Mouse (Mus musculus) kidney, postnatal 25 days (tissue): ENCODE data around the gene Rhbg.
"Not testable (repeated sequence)": the region's sequence is repeated elsewhere in the genome, so short reads cannot be mapped to it uniquely, and the experiment has no call there.

Experiments used
- DNase-seq, 2 experiments: peaks; one replicate each; pipeline ENCODE4 v3.0.0; 2021; ENCODE audit warnings: mixed read lengths in 2 of 2

Gene Rhbg

GRCm38 (mm10) chr3:88254268-88254926 lies at the start of gene Rhbg:
Gene Rhbg (minus strand): TSS chr3:88254709.
- peak; percentile 84 to 91 for DNase-seq

GRCm38 (mm10) chr3:88299172-88299571 lies 44.7 kb upstream of the Rhbg start:
- DNase-seq = no peak

- peak; percentile 10 to 40 for DNase-seq
These were observed 42.9 kb upstream of the Rhbg start for GRCm38 (mm10) chr3:88297321-88297851.

- DNase-seq = peak; percentile 97 to 98
These were observed 42.2 kb upstream of the Rhbg start, which contains the start of the genes Tsacc and Cct3 for GRCm38 (mm10) chr3:88296561-88297318. Gene Tsacc (minus strand): TSS chr3:88296999. Gene Cct3 (plus strand): TSS chr3:88297116.

GRCm38 (mm10) chr3:88296110-88296560 lies 41.6 kb upstream of the Rhbg start:
- DNase-seq = peak in 1 of 2 experiments; percentile 3

- DNase-seq = not testable (repeated sequence)
These were observed 40.8 kb upstream of the Rhbg start for GRCm38 (mm10) chr3:88295272-88295671.

GRCm38 (mm10) chr3:88291970-88292369 lies 37.5 kb upstream of the Rhbg start:
- DNase-seq = peak; percentile 28 to 46

- not testable (repeated sequence) for DNase-seq
These were observed 33.7 kb upstream of the Rhbg start for GRCm38 (mm10) chr3:88288133-88288713.

GRCm38 (mm10) chr3:88287110-88287509 lies 32.6 kb upstream of the Rhbg start, which contains the start of gene Gm38392:
Gene Gm38392 (minus strand): TSS chr3:88287210.
- no peak for DNase-seq

GRCm38 (mm10) chr3:88285565-88285895 lies 31.0 kb upstream of the Rhbg start:
- DNase-seq = not testable (repeated sequence)

GRCm38 (mm10) chr3:88284815-88285564 lies 30.5 kb upstream of the Rhbg start:
- DNase-seq = not testable (repeated sequence)

GRCm38 (mm10) chr3:88281141-88281916 lies 26.8 kb upstream of the Rhbg start:
- DNase-seq = not testable (repeated sequence)

GRCm38 (mm10) chr3:88280035-88280434 lies 25.5 kb upstream of the Rhbg start:
- no peak for DNase-seq

GRCm38 (mm10) chr3:88276529-88277143 lies 22.1 kb upstream of the Rhbg start:
- DNase-seq = peak in 1 of 2 experiments; percentile 49

GRCm38 (mm10) chr3:88276121-88276520 lies 21.6 kb upstream of the Rhbg start:
- DNase-seq = no peak

GRCm38 (mm10) chr3:88274002-88274401 lies 19.5 kb upstream of the Rhbg start:
- no peak for DNase-seq

- no peak for DNase-seq
These were observed 17.4 kb upstream of the Rhbg start for GRCm38 (mm10) chr3:88271859-88272258.

GRCm38 (mm10) chr3:88271298-88271697 lies 16.8 kb upstream of the Rhbg start:
- DNase-seq = not testable (repeated sequence)

GRCm38 (mm10) chr3:88268991-88269390 lies 14.5 kb upstream of the Rhbg start:
- DNase-seq = no peak

GRCm38 (mm10) chr3:88268014-88268413 lies 13.5 kb upstream of the Rhbg start:
- not testable (repeated sequence) for DNase-seq

- DNase-seq = no peak
These were observed 7.8 kb upstream of the Rhbg start for GRCm38 (mm10) chr3:88262346-88262745.
